ENCODE assay signal across 25 mouse cellular contexts in the genomic region with DNA sequence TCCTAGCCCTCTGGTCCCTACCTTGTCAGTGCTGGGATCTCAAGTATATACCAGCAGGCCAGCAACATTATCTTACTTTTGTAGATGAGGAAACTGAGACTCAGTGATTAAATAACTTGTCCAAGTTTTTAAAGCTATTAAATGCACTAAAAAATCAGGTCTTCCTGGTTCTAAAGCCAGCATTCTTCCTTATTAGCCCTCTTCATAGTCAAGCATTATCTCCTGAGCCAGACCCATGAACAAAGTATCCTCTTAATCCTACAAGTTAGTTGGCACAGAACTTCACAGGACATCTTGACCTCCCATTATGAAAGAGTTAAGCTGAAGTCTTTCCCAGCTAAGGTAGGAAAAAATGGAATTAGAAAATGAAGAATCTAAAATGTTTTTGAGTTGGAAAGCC.
"Had no signal": no experiment of that assay in that cellular context is flagged by ENCODE, and none has a peak within 500 bp of the region (broad histone marks: within the 10 kb centered on the region; RNA-seq: fewer than 3 reads in every experiment).

No protein-coding gene starts in this region.

- ATAC-seq: hindbrain, embryonic 16.5 days; intestine, embryonic 16.5 days; liver, postnatal 0 days had no signal

- DNase-seq: gastrocnemius, postnatal 14 days; gastrocnemius, postnatal 36 days; heart, adult 2 months; heart, postnatal 10 days; heart, postnatal 4 days; kidney, adult 11 months; kidney, adult 2 months; kidney, adult 9 months; kidney, postnatal 14 days; kidney, postnatal 36 days; layer of hippocampus, postnatal 36 days; left cerebral cortex, postnatal 4 days; liver, embryonic 13.5 days; liver, postnatal 0 days had no signal

- H3K27ac ChIP-seq: heart, adult 2 months; hindbrain, embryonic 10.5 days; hindbrain, embryonic 12.5 days; hindbrain, embryonic 14.5 days; kidney, embryonic 15.5 days; kidney, postnatal 0 days; limb, embryonic 13.5 days; limb, embryonic 15.5 days; liver, embryonic 13.5 days; liver, embryonic 15.5 days had no signal

- H3K4me3 ChIP-seq: heart, adult 2 months; heart, embryonic 12.5 days; hindbrain, embryonic 10.5 days; hindbrain, embryonic 12.5 days; kidney, embryonic 15.5 days; limb, embryonic 13.5 days; limb, embryonic 15.5 days; liver, embryonic 13.5 days; liver, embryonic 15.5 days had no signal
